Mouse (Mus musculus): ENCODE results near the gene Gm10273. TPM values are rescaled to one million over a fixed set of nuclear protein-coding genes. Genes with fewer than 3 reads are reported as not detected.
"Not testable (repeated sequence)": the region's sequence is repeated elsewhere in the genome, so short reads cannot be mapped to it uniquely, and the experiment has no call there.

The Gm10273 gene
- total RNA-seq (2021), result 100 to 1,000 TPM; 149 to 171 TPM
- long read RNA-seq, experiment 1, transcript Gm10273-201 (1 exons, 1,126 nt), result major isoform, 9 of 9 reads
- long read RNA-seq, experiment 1, partial matches to known transcripts, result 0 of 9 reads
- long read RNA-seq, experiment 1, other reads (novel, unspliced or antisense), result 0 of 9 reads
- long read RNA-seq, experiment 2, transcript Gm10273-201 (1 exons, 1,126 nt), result major isoform, 7 of 7 reads
- long read RNA-seq, experiment 2, partial matches to known transcripts, result 0 of 7 reads
- long read RNA-seq, experiment 2, other reads (novel, unspliced or antisense), result 0 of 7 reads

DNA sequence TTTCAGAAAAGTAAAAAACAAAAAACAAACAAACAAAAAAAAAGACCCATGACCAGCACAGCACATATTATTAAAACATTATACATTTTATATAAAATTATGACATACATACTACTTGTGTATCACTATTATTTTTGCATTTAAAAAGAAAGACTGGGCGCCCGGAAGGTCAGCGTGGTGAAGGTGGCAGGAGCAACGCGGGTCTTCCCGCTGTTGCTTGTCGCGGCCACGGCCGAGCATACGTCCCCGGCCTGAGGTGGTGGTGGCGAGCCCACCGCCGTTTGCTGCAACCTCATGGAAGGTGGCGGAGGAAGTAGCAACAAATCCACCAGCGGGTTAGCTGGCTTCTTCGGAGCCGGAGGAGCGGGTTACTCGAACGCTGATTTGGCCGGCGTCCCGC lies at the start of gene Gm10273:
Gene Gm10273, plus strand, starts transcription at position 172 of the 400 bp plus-strand sequence.
- DNase-seq; H3K27ac ChIP-seq; intact Hi-C loops (cut with DNase I); H3K4me3 ChIP-seq: not testable (repeated sequence)

DNA sequence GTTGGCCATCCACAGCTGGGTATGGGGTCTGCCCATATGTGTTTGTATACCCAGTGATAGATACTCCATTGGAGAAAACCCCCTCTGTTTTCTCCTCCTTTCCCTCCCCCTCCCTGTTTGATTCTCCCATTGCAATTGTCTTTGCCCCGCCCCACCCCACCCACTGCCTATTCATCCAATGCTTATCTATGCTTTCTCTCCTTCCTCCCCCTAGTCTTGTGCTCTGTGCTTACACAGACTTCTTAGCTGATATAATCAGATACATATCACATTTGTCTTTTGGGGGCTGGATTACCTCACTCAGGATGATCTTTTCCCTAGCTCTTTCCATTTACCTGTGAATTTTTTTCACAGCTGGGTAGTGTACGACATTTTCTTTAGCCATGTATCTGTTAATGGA lies 48.9 kb upstream of the Gm10273 start:
- no peak overlapping the region for H3K27ac ChIP-seq
- no peak for TF ChIP-seq CTCF (IDR thresholded peaks at IDR 0.05)
- no peak for DNase-seq
- intact Hi-C loops (cut with DNase I), result no loop called here
- H3K4me3 ChIP-seq, result no peak overlapping the region

DNA sequence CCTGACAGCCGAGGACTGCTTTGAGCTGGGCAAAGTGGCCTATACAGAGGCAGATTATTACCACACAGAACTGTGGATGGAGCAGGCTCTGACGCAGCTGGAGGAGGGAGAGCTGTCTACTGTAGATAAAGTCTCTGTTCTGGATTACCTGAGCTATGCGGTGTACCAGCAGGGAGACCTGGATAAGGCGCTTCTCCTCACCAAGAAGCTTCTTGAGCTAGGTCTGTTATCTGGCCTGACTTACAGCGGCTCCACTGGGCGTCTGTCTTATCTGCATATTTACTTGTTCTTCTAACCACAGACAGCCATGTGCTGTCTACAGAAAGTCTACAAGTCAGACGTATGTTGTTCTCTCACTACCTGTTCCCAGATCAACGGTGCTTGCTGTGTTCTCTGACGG lies 47.2 kb upstream of the Gm10273 start:
- H3K4me3 ChIP-seq, result no peak overlapping the region
- DNase-seq, result no peak
- no peak overlapping the region for H3K27ac ChIP-seq
- TF ChIP-seq CTCF (IDR thresholded peaks at IDR 0.05), result no peak
- intact Hi-C loops (cut with DNase I), result no loop called here

DNA sequence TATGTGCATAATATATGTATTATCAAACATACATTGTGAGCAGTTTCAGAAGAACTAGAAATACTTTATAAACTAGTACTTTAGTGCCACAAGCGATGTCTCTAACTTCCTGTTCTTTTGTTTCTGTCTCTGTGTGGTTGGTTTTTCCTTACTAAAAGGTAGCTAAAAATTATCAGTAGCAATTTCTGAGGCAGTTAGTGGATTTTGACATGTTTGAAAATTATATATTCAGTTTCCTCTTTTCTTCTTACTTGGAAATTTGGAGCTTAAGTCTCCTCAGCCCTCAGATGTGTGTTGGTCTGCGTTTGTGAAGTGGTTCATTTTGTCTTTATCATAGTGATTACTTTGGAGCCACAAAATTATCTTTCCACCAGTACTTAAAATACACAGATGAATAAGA lies 45.9 kb upstream of the Gm10273 start:
- TF ChIP-seq CTCF (IDR thresholded peaks at IDR 0.05), result no peak
- H3K27ac ChIP-seq, result no peak overlapping the region
- intact Hi-C loops (cut with DNase I), result no loop called here
- H3K4me3 ChIP-seq, result no peak overlapping the region
- no peak for DNase-seq

DNA sequence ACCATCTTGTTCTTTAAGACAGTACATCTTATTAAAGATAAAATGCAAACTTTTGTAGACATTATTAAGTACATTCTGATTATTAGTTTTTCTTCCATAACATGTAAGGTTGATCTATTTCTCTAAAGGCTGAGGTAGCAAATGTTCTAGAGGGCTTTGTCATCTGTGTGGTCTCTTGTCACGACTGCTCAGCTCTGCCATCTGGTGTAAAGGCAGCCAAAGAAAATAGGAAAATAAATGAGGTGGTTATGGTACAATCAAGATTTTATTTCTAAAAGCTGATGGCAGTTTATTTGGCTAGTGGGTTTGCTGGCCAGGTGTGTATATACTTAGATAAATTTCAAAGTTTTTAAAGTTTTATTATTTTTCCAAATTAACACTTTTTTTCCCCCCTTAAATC lies 42.4 kb upstream of the Gm10273 start:
- intact Hi-C loops (cut with DNase I), result loop anchor here (10.0 kb wide), 1 partner anchor 188 kb away; no protein-coding TSS in a partner anchor
- Histone ChIP-seq H3K27ac (no peak overlapping the region), H3K4me3 (no peak overlapping the region)
- DNase-seq, result no peak
- TF ChIP-seq CTCF (IDR thresholded peaks at IDR 0.05), result peak; percentile 24

DNA sequence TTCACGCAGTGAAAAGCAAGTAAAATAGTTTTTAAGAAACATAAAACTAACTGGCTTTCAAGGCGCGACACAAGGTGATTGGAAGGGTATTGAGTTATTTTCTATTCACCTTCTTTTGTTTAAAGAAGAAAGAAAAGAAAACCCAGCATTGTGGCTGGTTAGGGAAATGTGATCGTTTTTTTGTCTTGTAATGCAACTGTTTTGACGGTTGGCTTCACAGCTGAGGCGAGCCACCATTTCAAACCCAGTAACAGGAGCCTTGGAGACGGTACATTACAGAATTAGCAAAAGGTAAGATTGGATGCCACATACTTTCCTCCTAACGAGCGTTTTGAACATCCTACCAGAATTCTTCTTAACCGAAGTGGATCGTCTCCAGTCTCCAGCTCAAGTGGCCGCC lies 41.3 kb upstream of the Gm10273 start:
- no peak for DNase-seq
- Histone ChIP-seq H3K4me3 (no peak overlapping the region), H3K27ac (no peak overlapping the region)
- intact Hi-C loops (cut with DNase I), result loop anchor here (10.0 kb wide), 1 partner anchor 189 kb away; no protein-coding TSS in a partner anchor
- TF ChIP-seq CTCF (IDR thresholded peaks at IDR 0.05), result no peak

DNA sequence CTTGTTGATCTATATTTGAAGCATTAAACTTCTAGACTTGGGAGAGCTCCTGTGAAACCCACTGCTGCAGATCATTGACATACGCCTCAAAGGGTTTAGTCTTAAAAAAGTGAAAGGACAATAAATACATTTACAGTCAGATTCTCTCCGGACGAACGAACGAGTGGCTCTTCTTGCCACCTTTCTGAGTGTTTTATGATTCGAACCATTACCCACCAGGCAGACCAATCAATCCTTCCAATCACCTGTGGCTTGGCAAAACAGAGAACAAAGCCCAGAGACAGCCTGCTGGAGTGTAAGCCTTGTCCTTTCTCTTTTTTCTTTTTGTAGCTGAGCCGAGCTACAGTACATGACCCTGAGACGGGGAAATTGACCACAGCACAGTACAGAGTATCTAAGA lies 40.4 kb upstream of the Gm10273 start:
- H3K27ac ChIP-seq, result no peak overlapping the region
- intact Hi-C loops (cut with DNase I), result loop anchor here (5.0 to 10.0 kb wide), 2 partner anchors 58 to 190 kb away; no protein-coding TSS in a partner anchor
- no peak for TF ChIP-seq CTCF (IDR thresholded peaks at IDR 0.05)
- DNase-seq, result no peak
- no peak overlapping the region for H3K4me3 ChIP-seq

DNA sequence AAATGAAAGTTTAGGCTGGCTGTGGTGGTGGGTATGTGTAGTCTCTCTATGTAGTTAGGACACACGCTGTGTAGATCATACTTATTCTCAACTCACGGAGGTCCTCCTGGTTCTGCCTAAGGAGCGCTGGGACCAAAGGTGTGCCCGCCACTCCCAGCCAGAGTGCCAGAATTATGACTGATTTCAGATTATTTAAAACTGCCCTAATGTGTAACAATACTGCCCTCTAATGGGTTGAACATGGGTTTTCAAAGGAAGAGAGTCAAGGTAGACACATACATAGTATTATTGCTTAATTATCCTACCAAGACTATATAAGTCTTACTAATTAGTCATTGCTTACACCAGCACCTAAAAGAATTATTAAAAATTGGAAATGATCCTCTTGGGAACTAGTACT lies 36.7 kb upstream of the Gm10273 start:
- TF ChIP-seq CTCF (IDR thresholded peaks at IDR 0.05), result peak; percentile 64
- H3K4me3 ChIP-seq, result no peak overlapping the region
- H3K27ac ChIP-seq, result no peak overlapping the region
- intact Hi-C loops (cut with DNase I), result loop anchor here (5.0 to 10.0 kb wide), 2 partner anchors 61 to 194 kb away; no protein-coding TSS in a partner anchor
- no peak for DNase-seq

DNA sequence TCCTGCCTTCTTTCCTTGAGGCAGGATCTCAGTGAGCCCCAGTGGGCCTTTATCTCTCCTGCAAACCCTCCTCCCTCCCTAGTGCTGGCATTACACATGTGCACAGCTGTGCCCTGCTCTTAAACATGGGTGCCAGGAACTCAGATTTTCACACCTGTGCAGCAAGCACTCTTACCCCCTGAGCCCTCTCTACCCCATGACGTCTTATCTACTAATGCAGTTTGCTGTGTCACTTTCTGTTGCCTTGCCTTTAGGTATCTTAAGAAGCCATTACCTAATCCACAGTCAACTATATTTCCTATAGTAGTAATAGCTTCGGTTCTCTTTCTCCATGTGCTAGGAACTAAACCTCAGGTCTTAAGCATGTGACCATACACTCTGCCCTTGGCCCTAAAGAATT lies 32.2 kb upstream of the Gm10273 start:
- no peak for TF ChIP-seq CTCF (IDR thresholded peaks at IDR 0.05)
- no peak for DNase-seq
- intact Hi-C loops (cut with DNase I), result no loop called here
- H3K4me3 ChIP-seq, result no peak overlapping the region
- H3K27ac ChIP-seq, result no peak overlapping the region

DNA sequence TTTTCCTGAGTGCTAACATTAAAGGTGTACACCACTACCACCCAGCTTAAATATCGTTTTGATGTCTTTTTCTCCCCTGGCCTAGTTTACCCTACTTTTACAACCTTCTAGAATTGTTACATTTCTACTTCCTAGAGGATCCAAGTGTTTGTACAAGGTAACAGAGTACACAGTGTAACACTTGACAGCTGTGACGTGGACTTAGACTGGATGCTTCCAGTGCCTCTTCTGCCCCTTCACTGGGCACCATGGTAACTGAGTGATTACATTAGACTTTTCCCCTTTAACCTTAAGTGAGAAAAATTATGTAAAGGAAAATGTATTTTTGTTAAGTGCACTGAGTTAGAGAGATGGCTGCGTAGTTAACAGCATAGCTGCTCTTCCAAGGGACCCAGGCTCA lies 30.9 kb upstream of the Gm10273 start:
- no peak for TF ChIP-seq CTCF (IDR thresholded peaks at IDR 0.05)
- intact Hi-C loops (cut with DNase I), result no loop called here
- DNase-seq, result no peak
- Histone ChIP-seq H3K27ac (no peak overlapping the region), H3K4me3 (no peak overlapping the region)

DNA sequence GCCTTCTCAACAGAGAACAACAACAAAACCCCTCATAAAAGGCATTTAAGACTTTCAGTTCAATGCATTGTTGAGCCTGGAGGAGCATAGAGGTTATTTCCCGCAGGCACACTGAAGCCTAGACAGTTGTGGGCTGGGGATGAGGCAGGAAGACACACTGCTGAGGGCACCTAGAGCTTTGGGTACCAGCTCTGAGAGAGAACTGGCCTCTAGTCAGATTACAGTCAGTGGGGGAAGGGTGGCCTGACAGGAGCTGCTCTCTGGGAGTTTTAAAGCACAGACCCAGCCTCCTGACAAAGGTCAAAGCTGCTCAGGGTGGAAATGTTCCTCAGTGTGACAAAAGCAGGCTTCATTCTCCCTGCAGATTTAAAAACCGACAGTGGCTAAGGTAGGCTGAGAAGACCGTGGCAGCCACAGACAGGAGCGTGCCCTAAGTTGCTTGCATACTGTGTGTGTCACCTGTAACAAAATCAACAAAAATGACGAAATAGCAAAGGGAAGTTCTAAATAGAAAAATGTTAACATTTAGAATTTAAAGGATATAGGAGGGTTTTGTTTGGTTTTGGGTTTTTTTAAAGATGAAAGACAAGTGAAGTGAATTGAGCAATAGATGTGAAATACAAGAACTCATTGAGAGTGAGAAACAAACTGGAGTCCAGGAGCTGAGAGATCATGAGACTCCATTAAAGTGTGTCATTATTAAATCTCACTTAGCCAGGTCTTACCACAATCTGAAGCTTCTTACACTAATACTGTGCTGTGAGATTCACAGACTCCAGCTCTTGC lies 29.4 kb upstream of the Gm10273 start:
- DNase-seq, result no peak
- no peak overlapping the region for H3K4me3 ChIP-seq
- intact Hi-C loops (cut with DNase I), result no loop called here
- no peak overlapping the region for H3K27ac ChIP-seq
- TF ChIP-seq CTCF (IDR thresholded peaks at IDR 0.05), result no peak

DNA sequence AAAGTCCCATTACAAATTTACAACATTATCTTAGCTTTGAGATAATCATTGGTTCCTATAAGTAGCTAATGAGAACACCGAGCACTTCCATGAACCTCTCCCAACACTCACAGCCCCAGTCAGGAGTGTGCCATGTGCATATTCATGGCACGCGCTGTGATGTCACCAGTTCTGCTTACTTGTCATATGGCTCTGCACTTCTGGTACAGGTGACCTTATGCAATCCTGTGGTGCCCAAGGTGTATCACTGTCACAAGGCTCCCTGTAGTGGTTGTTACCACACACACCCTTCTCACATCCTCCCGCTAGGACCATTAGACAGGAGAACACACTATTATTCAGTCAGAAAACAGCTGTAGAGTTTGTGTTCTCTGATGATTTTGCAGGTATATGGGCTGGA lies 28.7 kb upstream of the Gm10273 start:
- no peak for TF ChIP-seq CTCF (IDR thresholded peaks at IDR 0.05)
- no peak for DNase-seq
- Histone ChIP-seq H3K27ac (no peak overlapping the region), H3K4me3 (no peak overlapping the region)
- intact Hi-C loops (cut with DNase I), result no loop called here

DNA sequence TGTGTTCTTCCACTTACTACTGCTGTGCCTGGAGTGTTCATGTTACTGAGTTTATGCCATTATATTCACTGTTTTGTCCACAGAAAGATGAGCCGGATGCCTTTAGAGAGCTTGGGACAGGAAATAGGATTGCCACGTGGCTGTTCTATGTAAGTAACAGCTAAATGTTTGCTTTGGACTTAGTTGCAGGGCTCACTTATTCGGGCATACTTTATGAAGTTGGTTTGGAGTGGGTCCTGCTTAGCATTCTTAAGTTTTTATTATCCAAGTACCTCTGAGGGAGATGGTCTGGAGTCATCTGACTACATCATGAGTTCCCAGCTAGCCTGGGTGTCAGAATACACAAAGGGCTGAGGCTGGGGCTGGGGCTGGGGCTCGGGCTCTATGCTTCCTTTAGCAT lies 28.2 kb upstream of the Gm10273 start:
- intact Hi-C loops (cut with DNase I), result no loop called here
- no peak for DNase-seq
- no peak overlapping the region for H3K4me3 ChIP-seq
- no peak for TF ChIP-seq CTCF (IDR thresholded peaks at IDR 0.05)
- H3K27ac ChIP-seq, result no peak overlapping the region

Data from gastrocnemius, adult 2 months (tissue).